Mouse (Mus musculus) adrenal gland, postnatal 10 days (tissue): ENCODE data around the gene Sh3d19. TPM values are rescaled to one million over a fixed set of nuclear protein-coding genes. Genes with fewer than 3 reads are reported as not detected.
A peak's percentile ranks its signal among the peaks of the same experiment; 100 is the strongest.

Source experiments
- DNase-seq: peaks from one replicate; pipeline ENCODE4 v3.0.0; 2021; ENCODE audit warnings: mixed read lengths
- total RNA-seq, 2 experiments: library from RNA; stranded (reverse); gene quantifications; 2 replicates each; pipeline ENCODE4 v1.2.3; 2021

The Sh3d19 gene
- total RNA-seq, 2 experiments from 2014 or later = 26.2 to 28.9 TPM

DNA sequence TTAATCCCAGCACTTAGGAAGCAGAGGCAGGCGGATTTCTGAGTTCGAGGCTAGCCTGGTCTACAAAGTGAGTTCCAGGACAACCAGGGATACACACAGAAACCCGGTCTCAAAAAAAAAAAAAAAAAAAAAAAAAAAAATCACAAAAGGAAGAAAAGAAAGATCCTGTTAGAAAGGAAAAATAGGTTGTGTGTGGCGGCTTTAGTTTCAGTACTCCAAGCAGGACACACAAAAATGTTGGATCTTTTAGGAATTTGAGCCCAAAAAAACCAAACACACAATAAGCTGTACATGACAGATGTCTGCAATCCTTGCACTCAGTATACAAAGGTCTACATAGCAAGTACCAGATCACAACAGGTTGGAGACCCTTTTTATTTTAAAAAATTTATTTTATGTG, 168.8 kb downstream of the Sh3d19 start:
- DNase-seq = no peak

DNA sequence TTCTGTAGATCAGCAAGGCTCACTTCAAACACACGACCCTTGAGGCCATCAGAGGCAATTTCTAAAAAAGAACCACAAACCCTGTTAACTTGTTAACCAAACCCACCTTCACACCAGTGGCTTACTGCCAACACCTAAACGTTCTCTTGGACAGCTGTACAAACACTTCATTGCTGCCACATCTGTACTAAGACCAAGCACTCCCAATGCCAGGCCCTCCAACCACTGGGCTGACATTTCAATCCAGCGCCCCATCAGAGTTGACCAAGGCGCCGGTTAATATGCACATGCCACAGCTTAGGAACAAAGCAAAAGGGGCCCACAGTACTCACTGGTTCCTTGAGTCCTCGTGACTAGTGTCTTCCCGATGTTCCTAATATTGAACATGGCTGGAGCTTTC, 170.5 kb downstream of the Sh3d19 start:
- DNase-seq = peak; percentile 17

DNA sequence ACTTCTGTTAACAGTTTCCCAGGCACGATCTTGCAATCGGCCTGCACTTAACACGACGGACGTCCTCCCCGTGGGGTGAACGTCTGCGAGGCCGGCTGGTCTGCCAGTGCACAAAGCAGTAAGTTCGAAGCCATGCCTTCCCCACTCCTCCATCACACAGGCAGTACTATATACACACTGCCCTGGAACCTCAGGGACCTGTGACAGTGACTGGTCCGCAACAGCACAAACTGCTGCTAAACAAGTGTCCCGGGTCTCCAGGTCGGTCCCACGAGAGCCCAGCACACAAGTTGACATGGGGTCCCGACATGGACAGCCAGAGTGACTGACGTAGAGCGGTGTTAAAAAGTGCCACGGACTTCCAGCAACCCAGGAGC, 171.0 kb downstream of the Sh3d19 start:
- DNase-seq = peak; percentile 45

DNA sequence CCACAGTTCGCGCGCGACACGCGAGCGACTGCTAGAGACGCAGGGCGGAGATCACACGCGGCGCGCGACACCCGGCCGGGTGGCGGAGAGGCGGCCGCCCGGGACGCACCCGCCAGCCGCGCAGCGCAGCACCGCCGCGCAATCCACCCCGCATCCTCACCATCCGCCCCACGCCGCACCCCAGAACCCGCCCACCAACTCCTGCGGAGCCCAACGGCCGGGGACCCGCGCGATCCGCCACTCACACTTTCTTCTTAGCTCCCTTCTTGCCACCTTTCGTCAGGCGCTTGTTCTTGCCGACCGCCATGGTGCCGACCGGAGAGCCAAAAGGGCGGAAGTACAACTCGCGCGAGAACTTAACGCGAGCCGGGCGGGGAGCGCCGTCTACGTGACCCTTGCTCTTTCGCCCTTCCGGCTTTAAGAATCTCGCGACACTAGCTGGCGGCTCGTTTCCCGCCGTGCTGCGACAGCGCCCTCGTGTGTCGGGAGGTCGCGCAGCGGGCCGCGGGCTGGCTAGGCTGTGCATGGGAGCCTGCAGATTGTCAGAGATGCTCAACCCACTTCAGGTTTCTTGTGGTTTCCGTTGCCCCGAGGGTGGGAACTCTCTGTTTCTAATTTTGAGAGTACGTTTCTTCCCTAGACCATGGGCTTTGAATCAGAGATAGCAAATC, 171.5 kb downstream of the Sh3d19 start, which contains the start of gene Rps3a1:
Gene Rps3a1, minus strand, starts transcription at position 440 of the 671 bp plus-strand sequence.
- peak; percentile 100 for DNase-seq

DNA sequence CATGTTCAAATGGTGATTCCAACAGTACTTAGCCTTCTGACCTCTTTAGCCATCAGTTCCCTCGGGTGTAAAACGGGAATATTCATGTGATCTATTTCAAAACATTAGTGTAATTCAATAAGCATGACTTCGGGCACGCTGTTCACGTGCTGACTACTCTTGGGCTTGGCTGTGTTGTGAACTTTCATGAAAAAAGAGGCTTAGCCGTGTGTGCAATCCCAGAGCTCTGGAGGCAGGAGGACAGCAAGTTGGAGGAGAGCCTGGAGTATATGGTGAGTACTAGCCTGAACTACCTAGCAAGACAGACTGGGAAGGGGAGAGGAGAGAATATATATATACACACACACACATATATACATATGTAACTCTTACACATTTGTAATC, 172.0 kb downstream of the Sh3d19 start:
- DNase-seq = no peak

DNA sequence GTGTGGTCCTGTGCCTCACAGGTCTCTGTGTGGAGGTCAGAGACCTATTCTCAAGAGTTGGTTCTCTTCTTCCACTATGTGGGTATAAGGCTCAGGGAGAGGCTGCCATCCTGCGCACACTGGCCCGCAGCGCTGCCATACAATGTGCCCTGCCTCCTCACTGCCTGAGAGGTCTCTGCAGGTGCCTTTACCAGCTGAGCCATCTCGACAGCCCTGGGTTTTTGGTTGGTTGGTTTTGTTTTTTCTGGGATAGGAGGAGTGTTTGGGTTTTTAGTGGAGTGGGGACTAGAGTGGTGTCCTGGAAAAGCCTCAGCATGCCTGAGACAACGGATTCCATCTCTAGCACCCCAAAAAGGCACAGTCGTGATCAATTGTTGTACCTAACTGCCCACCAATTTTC, 172.4 kb downstream of the Sh3d19 start:
- DNase-seq = no peak

DNA sequence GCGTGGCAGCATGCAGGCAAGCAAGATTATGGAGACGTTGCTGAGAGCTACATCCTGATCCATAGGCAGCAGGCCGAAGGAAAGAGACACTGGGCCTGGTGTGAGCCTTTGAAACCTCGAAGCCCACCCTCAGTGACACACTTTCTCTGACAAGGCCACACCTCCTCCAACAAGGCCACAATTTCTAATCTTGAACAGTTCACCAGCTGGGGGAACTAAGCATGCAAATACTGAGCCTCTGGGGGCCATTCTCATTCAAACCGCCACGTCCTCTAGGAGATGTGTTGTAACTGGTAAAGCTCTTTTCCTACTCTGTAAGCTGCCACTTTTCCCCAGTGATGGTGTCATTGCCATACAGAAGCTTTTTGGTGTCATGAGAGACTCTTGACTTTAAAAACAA, 178.2 kb downstream of the Sh3d19 start:
- DNase-seq = no peak

DNA sequence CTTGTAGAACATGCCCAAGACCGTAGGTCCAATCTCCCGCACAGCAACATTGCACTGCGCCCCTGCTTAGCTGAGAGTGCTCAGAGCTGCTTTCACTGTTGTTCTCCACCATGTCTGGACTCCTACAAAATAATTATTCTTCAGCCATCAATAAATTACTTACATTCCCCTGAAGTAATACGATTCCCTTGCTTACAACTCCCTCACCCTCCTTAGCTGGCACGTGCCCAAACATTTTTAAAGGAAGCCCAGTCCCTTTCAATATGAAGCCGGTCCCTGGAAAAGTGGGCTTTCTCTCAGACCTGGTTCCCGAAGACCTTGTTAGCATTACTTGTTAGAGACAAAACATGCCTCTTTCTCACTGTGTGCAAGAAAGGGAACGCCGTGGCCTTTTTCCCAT, 178.6 kb downstream of the Sh3d19 start:
- no peak for DNase-seq

DNA sequence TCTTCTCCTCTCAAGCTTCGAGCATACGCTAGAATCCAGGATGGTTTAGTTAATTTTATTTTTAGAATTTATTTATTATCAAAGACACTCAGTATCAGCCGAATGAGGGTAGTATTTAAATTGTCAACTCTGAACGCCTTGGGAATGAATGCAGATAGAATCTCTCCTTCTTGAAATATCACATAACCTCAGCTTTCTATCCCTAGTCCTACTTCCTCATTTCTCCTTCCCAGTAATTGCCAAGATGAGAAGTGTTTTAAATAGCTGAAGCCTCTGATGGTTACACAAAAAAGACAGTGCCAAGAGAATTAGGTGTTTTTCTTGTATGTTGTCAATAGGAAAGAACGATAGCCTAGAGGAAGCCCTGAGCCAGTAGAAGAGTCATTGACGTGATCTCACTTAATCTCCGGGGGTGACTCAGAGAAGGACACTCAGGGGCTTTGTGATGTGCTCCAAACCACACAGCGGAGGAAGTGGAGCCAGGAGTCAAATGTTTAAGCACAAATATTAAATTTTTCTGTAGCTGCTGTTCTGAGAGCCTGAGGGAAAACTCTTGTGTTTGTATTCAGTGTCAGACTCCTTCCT, 198.0 kb downstream of the Sh3d19 start:
- no peak for DNase-seq

DNA sequence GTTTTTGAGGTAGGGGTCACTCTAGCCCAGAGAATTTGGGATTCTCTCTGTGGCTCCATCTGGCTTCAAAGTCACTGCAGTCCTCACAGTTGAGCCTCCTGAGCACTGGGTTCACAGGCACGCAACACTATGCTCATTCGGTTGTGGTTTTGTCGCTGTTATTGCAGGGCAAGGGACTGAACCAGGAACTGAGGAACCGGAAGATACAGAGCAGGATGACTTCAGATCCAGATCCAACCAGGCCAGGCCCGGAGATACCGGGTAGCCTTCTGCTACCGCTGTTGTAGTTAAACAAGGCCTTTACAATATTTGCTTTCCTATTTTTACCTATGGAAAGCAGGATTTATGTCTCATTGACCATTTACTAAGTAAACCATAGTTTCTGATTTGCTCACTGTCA, 208.8 kb downstream of the Sh3d19 start:
- no peak for DNase-seq

Other genes starting within 250 kb of the Sh3d19 start
- 1 to 10 TPM; 6.1 to 9.4 TPM for gene Fam160a1, start 153.8 kb upstream of the Sh3d19 start, total RNA-seq
- 1 to 10 TPM; 1.4 to 2.5 TPM for gene Glt28d2, start 83.6 kb upstream of the Sh3d19 start, total RNA-seq
- gene Gm37240, start 83.6 kb upstream of the Sh3d19 start, total RNA-seq = 1 to 10 TPM; 3.9 to 6.6 TPM
- gene Prss48, start 31.4 kb downstream of the Sh3d19 start, total RNA-seq = not detected
- gene Rps3a1, start 171.6 kb downstream of the Sh3d19 start, total RNA-seq = 100 to 1,000 TPM; 866 to 886 TPM